26 mouse cellular contexts compared by ENCODE assay signal in genomic region chr4:87019486-87020105, GRCm38 (mm10).
A peak's percentile ranks its signal among the peaks of the same experiment; 100 is the strongest.
DNase-seq lines count a peak whose midpoint lies in the region.
"Had no signal": no experiment of that assay in that cellular context is flagged by ENCODE, and none has a peak within 500 bp of the region (broad histone marks: within the 10 kb centered on the region; RNA-seq: fewer than 3 reads in every experiment).

No protein-coding gene starts in this region.

- intact Hi-C loops in left cerebral cortex, postnatal 4 days (cut with DNase I), result no loop called here

- H3K9me3 ChIP-seq in embryonic facial prominence, embryonic 10.5 days, result no peaks in the 10 kb centered on the region
- H3K9me3 ChIP-seq: embryonic facial prominence, embryonic 12.5 days; forebrain, embryonic 15.5 days; hindbrain, embryonic 10.5 days; hindbrain, embryonic 15.5 days; limb, embryonic 10.5 days; limb, embryonic 15.5 days; liver, embryonic 13.5 days; megakaryocyte, embryonic 14.5 days; midbrain, embryonic 12.5 days had no signal

- 60% methylated on average over 13 of the region's 13 CpGs for WGBS in embryonic facial prominence, embryonic 10.5 days

- no peaks in the 10 kb centered on the region; the same call in 1 of the 2 replicates for H3K4me1 ChIP-seq in embryonic facial prominence, embryonic 10.5 days
- H3K4me1 ChIP-seq: embryonic facial prominence, embryonic 12.5 days; limb, embryonic 15.5 days; liver, embryonic 13.5 days; megakaryocyte, embryonic 14.5 days; midbrain, embryonic 12.5 days had no signal

- H3K27ac ChIP-seq in embryonic facial prominence, embryonic 10.5 days (replicated peaks), result no peak overlapping the region
- H3K27ac ChIP-seq: embryonic facial prominence, embryonic 12.5 days; forebrain, embryonic 15.5 days; hindbrain, embryonic 10.5 days; limb, embryonic 10.5 days; limb, embryonic 15.5 days; liver, embryonic 13.5 days; midbrain, embryonic 12.5 days had no signal

- peak; percentile 33 for DNase-seq in kidney, adult 11 months
- DNase-seq in kidney, postnatal 4 days, result no peak
- DNase-seq in left cerebral cortex, postnatal 4 days, result peak; percentile 35
- no peak for DNase-seq in left cerebral cortex, adult 18-20 months (ENCODE audit: low spot score in 2 of 2)
- peak; percentile 63 for DNase-seq in kidney, adult 9 months
- DNase-seq in kidney, postnatal 36 days, result peak; percentile 23 to 37
- DNase-seq in embryonic facial prominence, embryonic 10.5 days (ENCODE audit: low spot score), result no peak
- DNase-seq in B cell, adult 2 months, result no peak
- DNase-seq: adrenal gland, postnatal 25 days; cerebellum, adult 18-20 months; cerebellum, postnatal 14 days; heart, postnatal 14 days; liver, embryonic 13.5 days; lung, adult 18-20 months; lung, postnatal 4 days; right cerebral cortex, postnatal 25 days; spleen, adult 18-20 months; thymus, postnatal 14 days had no signal

- H3K27me3 ChIP-seq in embryonic facial prominence, embryonic 10.5 days (replicated peaks; ENCODE audit: low read depth, poor library complexity, severe bottlenecking), result no peaks in the 10 kb centered on the region
- H3K27me3 ChIP-seq: embryonic facial prominence, embryonic 12.5 days; forebrain, embryonic 15.5 days; hindbrain, embryonic 15.5 days; limb, embryonic 15.5 days; liver, embryonic 13.5 days; megakaryocyte, embryonic 14.5 days; midbrain, embryonic 12.5 days had no signal

- no peaks in the 10 kb centered on the region for H3K36me3 ChIP-seq in embryonic facial prominence, embryonic 10.5 days (replicated peaks)
- H3K36me3 ChIP-seq: embryonic facial prominence, embryonic 12.5 days; forebrain, embryonic 15.5 days; hindbrain, embryonic 10.5 days; hindbrain, embryonic 15.5 days; limb, embryonic 10.5 days; limb, embryonic 15.5 days; liver, embryonic 13.5 days; midbrain, embryonic 12.5 days had no signal

- H3K4me3 ChIP-seq in embryonic facial prominence, embryonic 10.5 days, result no peak overlapping the region
- H3K4me3 ChIP-seq: embryonic facial prominence, embryonic 12.5 days; forebrain, embryonic 15.5 days; hindbrain, embryonic 10.5 days; hindbrain, embryonic 15.5 days; limb, embryonic 10.5 days; limb, embryonic 15.5 days; liver, embryonic 13.5 days; megakaryocyte, embryonic 14.5 days; midbrain, embryonic 12.5 days had no signal

Comparison
In these comparisons a context has a peak if more than half of its experiments do, and no peak if none do; other contexts are left out.
1. DNase-seq: peak in kidney, adult 11 months (single experiment), left cerebral cortex, postnatal 4 days (single experiment), kidney, adult 9 months (single experiment) and kidney, postnatal 36 days (2 of 2); none in kidney, postnatal 4 days (0 of 2), left cerebral cortex, adult 18-20 months (0 of 2), embryonic facial prominence, embryonic 10.5 days (single experiment) and B cell, adult 2 months (0 of 2).